Mouse (Mus musculus) ES-E14 (cell line): ENCODE results near the gene Grk1. TPM values are rescaled to one million over a fixed set of nuclear protein-coding genes. Genes with fewer than 3 reads are reported as not detected.

Experiments used
- DNase-seq: peaks from one replicate; pipeline ENCODE4 v3.0.0-alpha.2; 2013; ENCODE audit warnings: low read depth, low spot score
- H3K27ac ChIP-seq: 2 replicates; pipeline ENCODE4 v1.5.1; 2012; ENCODE audit warnings: low read depth, mild to moderate bottlenecking, low read length, moderate library complexity, mixed read lengths; ENCODE audit not compliant: poor library complexity, insufficient read depth, severe bottlenecking
- H3K36me3 ChIP-seq: 2 replicates; pipeline ENCODE4 v1.6.1; 2012; ENCODE audit warnings: mild to moderate bottlenecking, low read length, moderate library complexity, mixed read lengths; ENCODE audit not compliant: control insufficient read depth, poor library complexity, insufficient read depth, severe bottlenecking
- H3K4me1 ChIP-seq, 2 experiments: fragments of 150-350 bp in 1 of 2; sonication (generic) in 1 of 2; 2 replicates each; pipeline ENCODE4 v1.6.1; 2012; ENCODE audit warnings: low read length in 2 of 2, mild to moderate bottlenecking in 1 of 2, mixed read lengths in 1 of 2; ENCODE audit not compliant: control insufficient read depth in 2 of 2, insufficient read depth in 2 of 2, poor library complexity in 1 of 2
- H3K4me3 ChIP-seq, 2 experiments: fragments of 150-350 bp in 1 of 2; sonication (generic) in 1 of 2; 2 replicates each; pipeline ENCODE4 v1.5.1; 2012; ENCODE audit warnings: low read length in 2 of 2, low read depth in 1 of 2, mild to moderate bottlenecking in 1 of 2, mixed read lengths in 1 of 2; ENCODE audit not compliant: insufficient read depth in 1 of 2, poor library complexity in 1 of 2, severe bottlenecking in 1 of 2
- H3K9ac ChIP-seq: 2 replicates; pipeline ENCODE4 v1.6.1; 2012; ENCODE audit warnings: low read depth, mild to moderate bottlenecking, low read length, mixed read lengths; ENCODE audit not compliant: poor library complexity, insufficient read depth, severe bottlenecking
- H3K9me3 ChIP-seq: fragments of 150-350 bp; sonication (generic); 2 replicates; pipeline ENCODE4 v1.6.1; 2012; ENCODE audit warnings: low read depth, mild to moderate bottlenecking, low read length; ENCODE audit not compliant: control insufficient read depth, insufficient read depth
- CHD2 ChIP-seq: IDR thresholded peaks from 2 replicates; pipeline ENCODE4 v1.6.1; 2014; ENCODE audit warnings: mild to moderate bottlenecking, low read depth, low read length, inconsistent platforms
- HCFC1 ChIP-seq: IDR thresholded peaks from 2 replicates; pipeline ENCODE4 v1.6.1; 2012; ENCODE audit warnings: low read length, inconsistent platforms, borderline replicate concordance; ENCODE audit not compliant: insufficient read depth
- MAFK ChIP-seq: IDR thresholded peaks from 2 replicates; pipeline ENCODE4 v1.6.1; 2014; ENCODE audit warnings: mild to moderate bottlenecking, low read depth, low read length, inconsistent platforms; ENCODE audit not compliant: insufficient read depth
- ZC3H11A ChIP-seq: IDR thresholded peaks from 2 replicates; pipeline ENCODE4 v1.6.1; 2012; ENCODE audit warnings: low read depth, mild to moderate bottlenecking, inconsistent platforms, low read length, borderline replicate concordance
- ZNF384 ChIP-seq: IDR thresholded peaks from 2 replicates; pipeline ENCODE4 v1.6.1; 2012; ENCODE audit warnings: low read depth, low read length, inconsistent platforms
- in situ Hi-C, 2 experiments: fragments of 600-800 bp; cut with MboI; formaldehyde crosslinking; loops; one replicate each; pipeline ENCODE4 v1.15.1; 2025; ENCODE audit warnings: low sequenced_read_pairs in 2 of 2, inconsistent platforms in 1 of 2; ENCODE audit not compliant: unreplicated experiment in 2 of 2
- total RNA-seq: library from RNA; depleted of rRNA; stranded (reverse); fragments of 300-350 nt; gene quantifications from 2 replicates; pipeline ENCODE4 v1.2.3, GENCODE M21; 2012

Grk1 gene
- total RNA-seq, 1 experiment = 0.04 TPM

- H3K9me3 ChIP-seq = no peaks in the 10 kb centered on the region
- in situ Hi-C loops = no loop called here
These were observed 25.5 kb downstream of the Grk1 start for GRCm38 (mm10) chr8:13430412-13430811.

GRCm38 (mm10) chr8:13430866-13431265, 26.0 kb downstream of the Grk1 start:
- Histone ChIP-seq H3K9me3 (no peaks in the 10 kb centered on the region), H3K9ac (no peak overlapping the region), H3K27ac (no peak overlapping the region), H3K36me3 (no peaks in the 10 kb centered on the region), H3K4me3 (no peak overlapping the region), H3K4me1 (no peaks in the 10 kb centered on the region)
- in situ Hi-C loops = no loop called here
- DNase-seq = no peak
- TF ChIP-seq CHD2 (no peak), ZC3H11A (no peak), HCFC1 (no peak), ZNF384 (no peak), MAFK (no peak)

More at GRCm38 (mm10) chr8:13430412-13430811, 25.5 kb downstream of the Grk1 start:
- no peaks in the 10 kb centered on the region for H3K36me3 ChIP-seq
- no peak overlapping the region for H3K9ac ChIP-seq
- no peak overlapping the region for H3K27ac ChIP-seq
- no peak overlapping the region for H3K4me3 ChIP-seq
- DNase-seq = no peak
- TF ChIP-seq ZC3H11A = no peak
- TF ChIP-seq MAFK = no peak
- no peak for TF ChIP-seq ZNF384
- TF ChIP-seq CHD2 = no peak
- TF ChIP-seq HCFC1 = no peak
- H3K4me1 ChIP-seq = no peaks in the 10 kb centered on the region

- no peak for TF ChIP-seq MAFK
- no peak for TF ChIP-seq ZC3H11A
- TF ChIP-seq CHD2 = no peak
- TF ChIP-seq HCFC1 = no peak
- TF ChIP-seq ZNF384 = no peak
- no peaks in the 10 kb centered on the region for H3K4me1 ChIP-seq
- no peak for DNase-seq
- no peak overlapping the region for H3K27ac ChIP-seq
- in situ Hi-C loops = no loop called here
- no peaks in the 10 kb centered on the region for H3K36me3 ChIP-seq
- no peak overlapping the region for H3K4me3 ChIP-seq
- no peaks in the 10 kb centered on the region for H3K9me3 ChIP-seq
- H3K9ac ChIP-seq = no peak overlapping the region
These were observed 28.2 kb downstream of the Grk1 start for GRCm38 (mm10) chr8:13433130-13433529.

GRCm38 (mm10) chr8:13434889-13435288, 30.0 kb downstream of the Grk1 start, which contains the start of gene Tmem255b:
Gene Tmem255b (plus strand): TSS chr8:13435189.
- no peak for TF ChIP-seq ZC3H11A
- no peak for TF ChIP-seq ZNF384
- no peak for TF ChIP-seq HCFC1
- no peak for TF ChIP-seq CHD2
- no peak for TF ChIP-seq MAFK
- in situ Hi-C loops = no loop called here

GRCm38 (mm10) chr8:13436052-13436451, 31.2 kb downstream of the Grk1 start:
- no peak overlapping the region for H3K9ac ChIP-seq
- DNase-seq = no peak
- no peak overlapping the region for H3K27ac ChIP-seq
- H3K36me3 ChIP-seq = no peaks in the 10 kb centered on the region
- H3K4me3 ChIP-seq = no peak overlapping the region
- TF ChIP-seq ZC3H11A = no peak
- no peak for TF ChIP-seq MAFK
- TF ChIP-seq ZNF384 = no peak
- no peak for TF ChIP-seq CHD2
- TF ChIP-seq HCFC1 = no peak
- no peaks in the 10 kb centered on the region for H3K4me1 ChIP-seq
- no peaks in the 10 kb centered on the region for H3K9me3 ChIP-seq
- in situ Hi-C loops = no loop called here

More at GRCm38 (mm10) chr8:13434889-13435288, 30.0 kb downstream of the Grk1 start, which contains the start of gene Tmem255b:
- Histone ChIP-seq H3K9me3 (no peaks in the 10 kb centered on the region), H3K9ac (no peak within 1 kb of the TSS), H3K27ac (no peak within 1 kb of the TSS), H3K36me3 (no peaks in the 10 kb centered on the region), H3K4me3 (no peak within 1 kb of the TSS), H3K4me1 (no peaks in the 10 kb centered on the region)
- DNase-seq = no peak
